Mouse (Mus musculus): ENCODE results near the gene Tbc1d10c. TPM values are rescaled to one million over a fixed set of nuclear protein-coding genes. Genes with fewer than 3 reads are reported as not detected.
"Not testable (repeated sequence)": the region's sequence is repeated elsewhere in the genome, so short reads cannot be mapped to it uniquely, and the experiment has no call there.

Tbc1d10c gene
- polyA plus RNA-seq, 1 experiment from 2014 or later = 3.4 TPM

DNA sequence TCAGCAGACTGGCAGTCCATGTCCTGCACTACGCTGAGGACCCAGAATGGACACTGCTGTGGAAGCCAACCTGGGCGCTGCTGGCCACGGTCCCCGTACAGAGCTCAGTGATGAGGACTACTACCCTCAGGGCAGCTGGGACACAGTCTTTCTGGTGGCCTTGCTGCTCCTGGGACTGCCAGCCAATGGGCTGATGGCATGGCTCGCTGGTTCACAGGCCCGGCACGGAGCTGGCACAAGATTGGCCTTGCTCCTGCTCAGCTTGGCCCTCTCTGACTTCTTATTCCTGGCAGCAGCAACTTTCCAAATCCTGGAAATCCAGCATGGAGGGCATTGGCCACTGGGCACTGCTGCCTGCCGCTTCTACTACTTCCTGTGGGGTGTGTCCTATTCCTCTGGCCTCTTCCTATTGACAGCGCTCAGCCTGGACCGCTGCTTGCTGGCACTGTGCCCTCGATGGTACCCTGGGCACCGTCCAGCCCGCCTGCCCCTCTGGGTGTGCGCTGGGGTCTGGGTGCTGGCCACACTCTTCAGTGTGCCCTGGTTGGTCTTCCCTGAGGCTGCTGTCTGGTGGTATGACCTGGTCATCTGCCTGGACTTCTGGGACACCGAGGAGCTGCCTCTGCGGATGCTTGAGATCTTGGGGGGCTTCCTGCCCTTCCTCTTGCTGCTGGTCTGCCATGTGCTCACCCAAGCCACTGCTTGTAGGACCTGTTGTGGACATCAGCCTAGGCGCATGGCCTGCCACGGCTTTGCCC lies 48.5 kb downstream of the Tbc1d10c start:
- H3K9ac ChIP-seq (ENCODE audit: low read depth, low read length) = no peak overlapping the region
- no peaks in the 10 kb centered on the region for H3K9me3 ChIP-seq (ENCODE audit: control insufficient read depth, low read length)
- WGBS = 85% methylated on average over 18 of the region's 18 CpGs
- peaks cover 4% of the 10 kb centered on the region; the same call in 1 of the 2 replicates for H3K27me3 ChIP-seq (replicated peaks; ENCODE audit: control insufficient read depth, insufficient read depth, low read length)
- peaks cover 3% of the 10 kb centered on the region for H3K4me1 ChIP-seq (replicated peaks; ENCODE audit: control insufficient read depth, insufficient read depth, low read length)
- H3K36me3 ChIP-seq (ENCODE audit: control insufficient read depth, insufficient read depth, low read length) = no peaks in the 10 kb centered on the region
- no peak for ATAC-seq (replicated peaks; ENCODE audit: low FRiP score)
- H3K4me3 ChIP-seq (ENCODE audit: low read depth, low read length) = no peak overlapping the region
- H3K27ac ChIP-seq (ENCODE audit: low read depth, low read length) = no peak overlapping the region
- DNase-seq (ENCODE audit: low spot score) = no peak
- no peak overlapping the region for H3K4me2 ChIP-seq

DNA sequence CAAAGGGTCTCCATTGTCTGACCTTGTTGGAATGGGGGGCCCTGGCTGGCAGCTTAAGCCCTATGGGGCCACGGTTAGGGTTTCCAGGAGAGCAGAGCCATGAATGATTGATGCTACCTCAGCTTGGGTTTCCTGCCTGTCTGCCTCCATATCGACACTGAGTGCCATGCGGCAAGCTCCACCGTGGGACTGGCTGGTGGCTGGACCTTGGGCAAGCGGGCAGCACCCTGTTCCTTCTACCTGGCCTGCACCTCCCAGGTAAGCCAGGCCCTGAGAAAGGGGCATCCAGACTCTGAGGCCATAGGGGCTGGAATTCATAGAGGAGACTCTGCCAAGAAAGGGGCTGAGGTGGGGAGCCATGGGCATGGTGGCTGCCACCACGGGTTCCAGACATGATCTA lies 50.9 kb downstream of the Tbc1d10c start:
- Histone ChIP-seq H3K9me3 (ENCODE audit: control insufficient read depth, low read length) (no peaks in the 10 kb centered on the region), H3K4me3 (ENCODE audit: low read depth, low read length) (no peak overlapping the region), H3K27me3 (replicated peaks; ENCODE audit: control insufficient read depth, insufficient read depth, low read length) (peaks cover 4% of the 10 kb centered on the region; the same call in 1 of the 2 replicates), H3K4me2 (no peak overlapping the region), H3K36me3 (ENCODE audit: control insufficient read depth, insufficient read depth, low read length) (no peaks in the 10 kb centered on the region), H3K27ac (ENCODE audit: low read depth, low read length) (no peak overlapping the region), H3K9ac (ENCODE audit: low read depth, low read length) (no peak overlapping the region), H3K4me1 (replicated peaks; ENCODE audit: control insufficient read depth, insufficient read depth, low read length) (no peaks in the 10 kb centered on the region)
- 71% methylated on average over 6 of the region's 6 CpGs for WGBS
- ATAC-seq (replicated peaks; ENCODE audit: low FRiP score) (no peak), DNase-seq (ENCODE audit: low spot score) (no peak)

DNA sequence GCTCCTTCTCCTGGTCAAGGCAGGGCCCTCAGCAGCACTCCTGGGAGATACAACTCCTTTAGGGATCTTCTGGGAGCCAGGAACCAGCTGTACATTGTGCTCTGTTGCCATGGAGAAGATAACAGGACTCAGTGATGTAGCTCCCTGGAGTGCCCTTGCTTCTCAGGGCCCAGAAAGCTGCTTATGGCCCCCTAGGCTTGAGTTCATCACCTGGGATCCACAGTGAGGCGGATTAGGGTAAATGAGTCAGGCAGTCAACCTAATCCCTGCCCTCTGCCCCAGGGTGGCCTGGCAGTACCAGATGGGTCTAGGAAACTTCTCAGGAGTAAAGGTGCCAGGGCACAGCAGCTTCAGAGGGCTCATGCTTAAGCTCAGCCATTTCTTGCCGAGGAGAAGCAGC lies 51.6 kb downstream of the Tbc1d10c start, which contains the start of gene Gpr152:
Gpr152 (plus strand) TSS at position 342 of the 400 bp plus-strand sequence.
- 79% methylated on average over 2 of the region's 2 CpGs for WGBS
- H3K4me2 ChIP-seq = no peak within 1 kb of the TSS
- no peak within 1 kb of the TSS for H3K9ac ChIP-seq (ENCODE audit: low read depth, low read length)
- H3K9me3 ChIP-seq (ENCODE audit: control insufficient read depth, low read length) = no peaks in the 10 kb centered on the region
- DNase-seq (ENCODE audit: low spot score) = no peak
- no peak for ATAC-seq (replicated peaks; ENCODE audit: low FRiP score)
- no peak within 1 kb of the TSS for H3K4me3 ChIP-seq (ENCODE audit: low read depth, low read length)
- H3K4me1 ChIP-seq (replicated peaks; ENCODE audit: control insufficient read depth, insufficient read depth, low read length) = no peaks in the 10 kb centered on the region
- no peak within 1 kb of the TSS for H3K27ac ChIP-seq (ENCODE audit: low read depth, low read length)
- H3K36me3 ChIP-seq (ENCODE audit: control insufficient read depth, insufficient read depth, low read length) = no peaks in the 10 kb centered on the region
- H3K27me3 ChIP-seq (replicated peaks; ENCODE audit: control insufficient read depth, insufficient read depth, low read length) = peaks cover 4% of the 10 kb centered on the region; the same call in 1 of the 2 replicates

DNA sequence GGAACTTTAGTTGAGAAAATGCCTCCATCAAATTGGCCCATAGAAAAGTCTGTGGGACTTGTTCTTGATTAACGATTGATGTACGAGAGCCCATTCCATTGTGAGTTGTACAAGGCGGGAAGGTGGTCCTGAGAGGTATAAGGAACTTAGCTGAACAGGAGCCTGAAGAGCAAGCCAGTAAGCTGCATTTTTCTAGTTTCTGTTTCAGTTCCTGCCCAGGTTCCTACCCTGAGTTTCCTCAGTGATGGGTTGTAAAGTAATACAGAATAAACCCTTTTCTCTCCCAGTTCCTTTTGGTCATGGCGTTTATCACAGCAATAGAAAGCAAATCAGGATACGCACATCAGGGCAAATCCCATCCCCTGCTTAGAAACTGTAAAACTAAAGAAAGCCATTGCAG lies 53.2 kb downstream of the Tbc1d10c start:
- Histone ChIP-seq H3K9me3 (ENCODE audit: control insufficient read depth, low read length) (no peaks in the 10 kb centered on the region), H3K36me3 (ENCODE audit: control insufficient read depth, insufficient read depth, low read length) (no peaks in the 10 kb centered on the region; the same call in 1 of the 2 replicates), H3K4me2 (no peak overlapping the region), H3K9ac (ENCODE audit: low read depth, low read length) (no peak overlapping the region), H3K4me3 (ENCODE audit: low read depth, low read length) (no peak overlapping the region), H3K27me3 (replicated peaks; ENCODE audit: control insufficient read depth, insufficient read depth, low read length) (peaks cover 4% of the 10 kb centered on the region; the same call in 1 of the 2 replicates), H3K27ac (ENCODE audit: low read depth, low read length) (no peak overlapping the region), H3K4me1 (replicated peaks; ENCODE audit: control insufficient read depth, insufficient read depth, low read length) (no peaks in the 10 kb centered on the region)
- ATAC-seq (replicated peaks; ENCODE audit: low FRiP score) = no peak
- WGBS = 86% methylated on average over 5 of the region's 5 CpGs
- DNase-seq (ENCODE audit: low spot score) = no peak

DNA sequence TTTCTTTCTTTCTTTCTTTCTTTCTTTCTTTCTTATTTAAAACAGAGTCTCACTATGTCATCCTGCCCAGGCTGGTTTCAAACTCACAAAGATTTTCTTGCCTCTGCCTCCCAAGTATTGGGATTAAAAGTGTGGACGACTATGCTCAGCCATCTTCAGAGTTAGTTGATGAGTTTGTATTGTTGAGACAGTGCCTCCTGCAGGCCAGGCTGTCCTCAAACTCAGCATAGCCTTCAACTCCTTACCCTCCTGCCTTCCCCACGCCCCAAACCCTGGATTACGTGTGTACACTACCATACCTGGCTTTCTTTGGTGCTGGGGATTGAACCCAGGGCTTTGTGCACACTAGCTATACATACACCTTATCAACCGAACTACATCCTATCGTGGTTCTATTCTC lies 54.6 kb downstream of the Tbc1d10c start:
- H3K4me1 ChIP-seq (replicated peaks; ENCODE audit: control insufficient read depth, insufficient read depth, low read length) = peaks cover 4% of the 10 kb centered on the region
- H3K9ac ChIP-seq (ENCODE audit: low read depth, low read length) = no peak overlapping the region
- peaks cover 9% of the 10 kb centered on the region for H3K36me3 ChIP-seq (ENCODE audit: control insufficient read depth, insufficient read depth, low read length)
- no peak overlapping the region for H3K4me3 ChIP-seq (ENCODE audit: low read depth, low read length)
- H3K4me2 ChIP-seq = no peak overlapping the region
- H3K27ac ChIP-seq (ENCODE audit: low read depth, low read length) = no peak overlapping the region
- no peaks in the 10 kb centered on the region for H3K9me3 ChIP-seq (ENCODE audit: control insufficient read depth, low read length)
- ATAC-seq (replicated peaks; ENCODE audit: low FRiP score) (peak; percentile 66), DNase-seq (ENCODE audit: low spot score) (no peak)
- peaks cover 4% of the 10 kb centered on the region; the same call in 1 of the 2 replicates for H3K27me3 ChIP-seq (replicated peaks; ENCODE audit: control insufficient read depth, insufficient read depth, low read length)
- WGBS = 73% methylated on average over 5 of the region's 5 CpGs

DNA sequence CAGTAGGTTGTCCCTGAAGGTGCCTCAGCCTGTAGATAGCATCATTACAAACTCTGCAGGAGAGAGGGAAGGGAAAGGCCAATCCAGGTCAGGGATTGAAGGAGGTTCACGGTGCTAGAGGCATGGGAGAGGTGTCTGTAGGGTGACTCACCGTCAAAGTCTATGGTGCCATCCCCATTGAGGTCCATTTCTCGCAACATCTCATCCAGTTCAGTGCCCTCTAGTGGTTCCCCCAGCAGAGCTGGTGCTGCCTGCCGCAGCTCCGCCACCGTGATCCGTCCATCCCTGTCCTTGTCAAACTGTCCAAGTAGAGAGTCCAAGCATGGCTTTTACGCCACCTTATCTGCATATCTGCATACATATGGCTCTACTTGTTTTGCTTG lies 55.1 kb downstream of the Tbc1d10c start:
- whole genome bisulfite sequencing = 22% methylated on average over 8 of the region's 8 CpGs
- H3K4me3 ChIP-seq (ENCODE audit: low read depth, low read length); H3K9me3 ChIP-seq (ENCODE audit: control insufficient read depth, low read length); DNase-seq (ENCODE audit: low spot score); H3K27me3 ChIP-seq (replicated peaks; ENCODE audit: control insufficient read depth, insufficient read depth, low read length); H3K4me1 ChIP-seq (replicated peaks; ENCODE audit: control insufficient read depth, insufficient read depth, low read length); H3K9ac ChIP-seq (ENCODE audit: low read depth, low read length); H3K27ac ChIP-seq (ENCODE audit: low read depth, low read length): not testable (repeated sequence)
- peak; percentile 65 for ATAC-seq (replicated peaks; ENCODE audit: low FRiP score)
- Histone ChIP-seq H3K4me2 (peak overlapping the region; percentile 37; the same call in 1 of the 2 replicates), H3K36me3 (ENCODE audit: control insufficient read depth, insufficient read depth, low read length) (peaks cover 10% of the 10 kb centered on the region)

DNA sequence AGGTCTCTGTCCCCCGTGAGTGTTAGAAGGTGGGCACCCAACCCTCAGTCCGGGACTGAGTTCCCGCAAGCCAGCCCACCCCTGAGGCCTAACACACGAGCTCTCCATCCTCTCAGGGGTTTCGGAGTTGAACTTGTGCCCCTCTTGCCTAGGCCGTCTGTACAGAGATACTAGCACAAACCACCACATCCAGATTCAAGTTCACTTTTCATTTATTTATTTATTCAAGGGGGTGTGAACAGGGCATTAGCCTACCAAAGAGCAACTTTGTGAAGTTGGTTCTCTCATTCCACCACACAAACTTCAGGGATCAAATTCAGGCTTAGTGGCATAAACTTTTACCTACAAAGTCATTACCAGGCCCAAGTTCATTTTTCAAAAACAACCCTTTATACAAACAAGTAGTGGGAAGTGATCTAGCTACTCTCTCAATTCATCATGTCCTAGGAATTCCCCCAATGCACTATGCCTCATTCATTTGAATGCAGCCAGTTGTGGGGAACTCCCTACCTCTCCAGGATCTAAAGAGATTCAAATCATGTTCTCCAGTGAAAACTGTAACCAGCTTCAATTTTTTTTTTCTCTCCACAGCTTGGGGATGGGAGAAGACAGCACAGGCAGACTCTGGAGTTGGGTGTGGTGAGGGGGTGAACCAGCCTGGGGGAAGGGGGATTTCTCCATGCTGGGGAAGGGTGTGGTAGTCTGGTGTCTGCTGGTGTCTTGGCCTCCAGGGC lies 55.7 kb downstream of the Tbc1d10c start:
- ATAC-seq (replicated peaks; ENCODE audit: low FRiP score); H3K9me3 ChIP-seq (ENCODE audit: control insufficient read depth, low read length); H3K4me3 ChIP-seq (ENCODE audit: low read depth, low read length); H3K27me3 ChIP-seq (replicated peaks; ENCODE audit: control insufficient read depth, insufficient read depth, low read length); H3K27ac ChIP-seq (ENCODE audit: low read depth, low read length); H3K4me2 ChIP-seq; DNase-seq (ENCODE audit: low spot score); H3K9ac ChIP-seq (ENCODE audit: low read depth, low read length): not testable (repeated sequence)
- peaks cover 14% of the 10 kb centered on the region for H3K4me1 ChIP-seq (replicated peaks; ENCODE audit: control insufficient read depth, insufficient read depth, low read length)
- H3K36me3 ChIP-seq (ENCODE audit: control insufficient read depth, insufficient read depth, low read length) = peaks cover 10% of the 10 kb centered on the region
- WGBS = 77% methylated on average over 6 of the region's 6 CpGs

DNA sequence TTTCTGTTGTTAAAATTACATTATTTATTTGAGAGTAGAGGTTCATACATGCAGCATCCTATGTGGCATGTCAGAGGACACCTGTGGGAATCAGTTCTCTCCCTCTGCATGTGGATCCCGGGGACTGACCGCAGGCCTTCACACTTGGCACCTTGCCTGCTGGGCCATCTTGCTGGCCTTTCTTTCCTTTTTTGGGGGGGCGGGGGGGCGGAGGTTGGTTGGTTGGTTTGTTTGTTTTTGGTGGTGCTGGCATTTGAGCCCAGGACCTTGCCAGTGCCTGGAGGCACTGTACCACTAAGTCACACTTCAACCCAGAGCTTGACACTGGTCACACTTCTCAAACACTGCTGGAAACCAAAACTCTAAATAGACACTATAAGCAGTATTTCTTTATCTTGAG lies 56.7 kb downstream of the Tbc1d10c start:
- Histone ChIP-seq H3K36me3 (ENCODE audit: control insufficient read depth, insufficient read depth, low read length) (peaks cover 10% of the 10 kb centered on the region), H3K27me3 (replicated peaks; ENCODE audit: control insufficient read depth, insufficient read depth, low read length) (no peaks in the 10 kb centered on the region; the same call in 1 of the 2 replicates), H3K4me2 (no peak overlapping the region), H3K27ac (ENCODE audit: low read depth, low read length) (no peak overlapping the region), H3K9me3 (ENCODE audit: control insufficient read depth, low read length) (no peaks in the 10 kb centered on the region), H3K4me1 (replicated peaks; ENCODE audit: control insufficient read depth, insufficient read depth, low read length) (peaks cover 15% of the 10 kb centered on the region), H3K9ac (ENCODE audit: low read depth, low read length) (no peak overlapping the region), H3K4me3 (ENCODE audit: low read depth, low read length) (no peak overlapping the region)
- ATAC-seq (replicated peaks; ENCODE audit: low FRiP score) (no peak), DNase-seq (ENCODE audit: low spot score) (no peak)
- WGBS = 79% methylated on average over 4 of the region's 4 CpGs

Data from liver, embryonic 11.5 days (tissue).